Mouse (Mus musculus) lung, postnatal 36 days (tissue): Measurements from ENCODE around the gene Sgpl1.
A peak's percentile ranks its signal among the peaks of the same experiment; 100 is the strongest.

Experiments used
- DNase-seq: peaks from one replicate; pipeline ENCODE4 v3.0.0; 2022; ENCODE audit warnings: mixed read lengths

Sgpl1 gene

GRCm38 (mm10) chr10:61147157-61148040 is at the start of gene Sgpl1:
TSS of gene Sgpl1 (minus strand) at chr10:61147703.
- peak; percentile 93 for DNase-seq

GRCm38 (mm10) chr10:61195718-61196291 is 48.3 kb upstream of the Sgpl1 start:
- no peak for DNase-seq

GRCm38 (mm10) chr10:61195216-61195615 is 47.7 kb upstream of the Sgpl1 start:
- DNase-seq: no peak

- DNase-seq: peak; percentile 39
These were observed 47.1 kb upstream of the Sgpl1 start for GRCm38 (mm10) chr10:61194611-61195010.

GRCm38 (mm10) chr10:61188010-61188409 is 40.5 kb upstream of the Sgpl1 start:
- no peak for DNase-seq

- no peak for DNase-seq
These were observed 39.5 kb upstream of the Sgpl1 start for GRCm38 (mm10) chr10:61187001-61187400.

- DNase-seq: no peak
These were observed 32.4 kb upstream of the Sgpl1 start for GRCm38 (mm10) chr10:61179927-61180326.

GRCm38 (mm10) chr10:61178687-61179086 is 31.2 kb upstream of the Sgpl1 start:
- DNase-seq: no peak

- DNase-seq: no peak
These were observed 30.2 kb upstream of the Sgpl1 start for GRCm38 (mm10) chr10:61177751-61178150.

GRCm38 (mm10) chr10:61176221-61176790 is 28.8 kb upstream of the Sgpl1 start:
- no peak for DNase-seq

- DNase-seq: peak; percentile 17
These were observed 28.1 kb upstream of the Sgpl1 start for GRCm38 (mm10) chr10:61175442-61176204.

GRCm38 (mm10) chr10:61174711-61175441 is 27.4 kb upstream of the Sgpl1 start:
- no peak for DNase-seq

- no peak for DNase-seq
These were observed 25.0 kb upstream of the Sgpl1 start for GRCm38 (mm10) chr10:61172496-61172895.

- DNase-seq: no peak
These were observed 24.2 kb upstream of the Sgpl1 start, which contains the start of gene Tbata for GRCm38 (mm10) chr10:61171654-61172053. TSS of gene Tbata (plus strand) at chr10:61171954.

- no peak for DNase-seq
These were observed 20.9 kb upstream of the Sgpl1 start for GRCm38 (mm10) chr10:61168393-61168792.

GRCm38 (mm10) chr10:61167333-61168096 is 20.0 kb upstream of the Sgpl1 start:
- DNase-seq: peak; percentile 34

- no peak for DNase-seq
These were observed 14.9 kb upstream of the Sgpl1 start for GRCm38 (mm10) chr10:61162366-61162765.

GRCm38 (mm10) chr10:61160671-61161070 is 13.2 kb upstream of the Sgpl1 start:
- DNase-seq: no peak

GRCm38 (mm10) chr10:61160089-61160488 is 12.6 kb upstream of the Sgpl1 start:
- peak; percentile 18 for DNase-seq

- DNase-seq: no peak
These were observed 11.1 kb upstream of the Sgpl1 start for GRCm38 (mm10) chr10:61158594-61158993.

- no peak for DNase-seq
These were observed 8.9 kb upstream of the Sgpl1 start for GRCm38 (mm10) chr10:61156453-61156852.

- DNase-seq: no peak
These were observed 8.1 kb upstream of the Sgpl1 start for GRCm38 (mm10) chr10:61155611-61156010.
